Mouse (Mus musculus): ENCODE measurements around the gene Pskh1. TPM values are rescaled to one million over a fixed set of nuclear protein-coding genes. Genes with fewer than 3 reads are reported as not detected.

The Pskh1 gene
- polyA plus RNA-seq, 1 experiment from 2014 or later: 28.7 TPM

- Histone ChIP-seq H3K4me1 (peaks cover 16% of the 10 kb centered on the region), H3K4me2 (peak overlapping the region; percentile 93), H3K4me3 (replicated peaks) (peak overlapping the region; percentile 96), H3K36me3 (0 out of 2 replicates have a peak, but pooled peaks cover 8% of the 10 kb centered on the region), H3K27me3 (replicated peaks) (no peaks in the 10 kb centered on the region), H3K27ac (peak overlapping the region; percentile 87), H3K9ac (peak overlapping the region; percentile 76), H3K9me3 (no peaks in the 10 kb centered on the region)
- ATAC-seq (ENCODE audit: insufficient read depth, low FRiP score, low read depth): no peak
- WGBS: under 1% methylated on average over 33 of the region's 33 CpGs
Measured at GRCm38 (mm10) chr8:105937496-105938305, 37.5 kb downstream of the Pskh1 start.

GRCm38 (mm10) chr8:105938306-105938669, 38.0 kb downstream of the Pskh1 start, which contains the start of gene Psmb10:
Psmb10 (minus strand) TSS chr8:105938444.
- H3K27me3 ChIP-seq (replicated peaks): no peaks in the 10 kb centered on the region
- H3K27ac ChIP-seq: peak within 1 kb of the TSS; percentile 87
- 21% methylated on average over 4 of the region's 4 CpGs for WGBS
- H3K4me2 ChIP-seq: peak within 1 kb of the TSS; percentile 93
- peaks cover 16% of the 10 kb centered on the region for H3K4me1 ChIP-seq
- no peaks in the 10 kb centered on the region for H3K9me3 ChIP-seq
- peak within 1 kb of the TSS; percentile 76 for H3K9ac ChIP-seq
- peak within 1 kb of the TSS; percentile 96 for H3K4me3 ChIP-seq (replicated peaks)
- 0 out of 2 replicates have a peak, but pooled peaks cover 12% of the 10 kb centered on the region for H3K36me3 ChIP-seq
- ATAC-seq (ENCODE audit: insufficient read depth, low FRiP score, low read depth): no peak

GRCm38 (mm10) chr8:105942026-105942425, 41.8 kb downstream of the Pskh1 start:
- H3K4me3 ChIP-seq (replicated peaks): no peak overlapping the region
- no peak overlapping the region for H3K27ac ChIP-seq
- H3K27me3 ChIP-seq (replicated peaks): no peaks in the 10 kb centered on the region
- H3K4me2 ChIP-seq: no peak overlapping the region
- H3K9ac ChIP-seq: no peak overlapping the region
- peaks cover 40% of the 10 kb centered on the region for H3K36me3 ChIP-seq
- 92% methylated on average over 11 of the region's 11 CpGs for WGBS
- no peak for ATAC-seq (ENCODE audit: insufficient read depth, low FRiP score, low read depth)
- H3K9me3 ChIP-seq: no peaks in the 10 kb centered on the region
- H3K4me1 ChIP-seq: peaks cover 8% of the 10 kb centered on the region

- Histone ChIP-seq H3K27ac (no peak overlapping the region), H3K27me3 (replicated peaks) (no peaks in the 10 kb centered on the region), H3K4me2 (no peak overlapping the region), H3K9ac (no peak overlapping the region), H3K4me1 (peaks cover 8% of the 10 kb centered on the region), H3K9me3 (no peaks in the 10 kb centered on the region), H3K4me3 (replicated peaks) (no peak overlapping the region), H3K36me3 (peaks cover 44% of the 10 kb centered on the region)
- WGBS: 94% methylated on average over 5 of the region's 5 CpGs
- ATAC-seq (ENCODE audit: insufficient read depth, low FRiP score, low read depth): no peak
Measured at GRCm38 (mm10) chr8:105942542-105942941, 42.3 kb downstream of the Pskh1 start.

GRCm38 (mm10) chr8:105943321-105943739, 43.1 kb downstream of the Pskh1 start, which contains the start of gene Lcat:
Lcat (minus strand) TSS chr8:105943382.
- Histone ChIP-seq H3K36me3 (peaks cover 52% of the 10 kb centered on the region), H3K4me1 (peaks cover 4% of the 10 kb centered on the region; the same call in 1 of the 2 replicates), H3K9me3 (no peaks in the 10 kb centered on the region), H3K4me2 (no peak within 1 kb of the TSS), H3K27ac (no peak within 1 kb of the TSS), H3K27me3 (replicated peaks) (no peaks in the 10 kb centered on the region), H3K4me3 (replicated peaks) (no peak within 1 kb of the TSS), H3K9ac (no peak within 1 kb of the TSS)
- ATAC-seq (ENCODE audit: insufficient read depth, low FRiP score, low read depth): no peak
- WGBS: 76% methylated on average over 8 of the region's 8 CpGs

- no peaks in the 10 kb centered on the region for H3K9me3 ChIP-seq
- no peak overlapping the region for H3K4me2 ChIP-seq
- no peak overlapping the region for H3K4me3 ChIP-seq (replicated peaks)
- 46% methylated on average over 10 of the region's 10 CpGs for WGBS
- no peak overlapping the region for H3K9ac ChIP-seq
- no peak overlapping the region for H3K27ac ChIP-seq
- 0 out of 2 replicates have a peak, but pooled peaks cover 10% of the 10 kb centered on the region for H3K4me1 ChIP-seq
- H3K27me3 ChIP-seq (replicated peaks): no peaks in the 10 kb centered on the region
- H3K36me3 ChIP-seq: peaks cover 49% of the 10 kb centered on the region
- ATAC-seq (ENCODE audit: insufficient read depth, low FRiP score, low read depth): peak; percentile 19; the same call in 1 of the 2 replicates
Measured at GRCm38 (mm10) chr8:105949350-105949749, 49.1 kb downstream of the Pskh1 start.

- Histone ChIP-seq H3K9me3 (no peaks in the 10 kb centered on the region), H3K9ac (no peak overlapping the region), H3K4me1 (0 out of 2 replicates have a peak, but pooled peaks cover 10% of the 10 kb centered on the region), H3K27me3 (replicated peaks) (no peaks in the 10 kb centered on the region), H3K27ac (no peak overlapping the region), H3K4me3 (replicated peaks) (no peak overlapping the region), H3K36me3 (peaks cover 45% of the 10 kb centered on the region), H3K4me2 (no peak overlapping the region)
- peak; percentile 59 for ATAC-seq (ENCODE audit: insufficient read depth, low FRiP score, low read depth)
- WGBS: 37% methylated on average over 7 of the region's 7 CpGs
Measured at GRCm38 (mm10) chr8:105951057-105951659, 50.9 kb downstream of the Pskh1 start.

GRCm38 (mm10) chr8:105956556-105956955, 56.3 kb downstream of the Pskh1 start:
- Histone ChIP-seq H3K4me3 (replicated peaks) (no peak overlapping the region), H3K36me3 (peaks cover 16% of the 10 kb centered on the region), H3K27ac (no peak overlapping the region), H3K4me2 (no peak overlapping the region), H3K9ac (no peak overlapping the region), H3K27me3 (replicated peaks) (no peaks in the 10 kb centered on the region), H3K4me1 (peaks cover 8% of the 10 kb centered on the region; the same call in 1 of the 2 replicates), H3K9me3 (no peaks in the 10 kb centered on the region)
- 81% methylated on average over 4 of the region's 4 CpGs for WGBS
- no peak for ATAC-seq (ENCODE audit: insufficient read depth, low FRiP score, low read depth)

- Histone ChIP-seq H3K27me3 (replicated peaks) (no peaks in the 10 kb centered on the region), H3K4me3 (replicated peaks) (no peak overlapping the region), H3K36me3 (peaks cover 11% of the 10 kb centered on the region), H3K9ac (no peak overlapping the region), H3K9me3 (no peaks in the 10 kb centered on the region), H3K27ac (no peak overlapping the region), H3K4me1 (peaks cover 9% of the 10 kb centered on the region; the same call in 1 of the 2 replicates), H3K4me2 (no peak overlapping the region)
- WGBS: 63% methylated on average over 2 of the region's 4 CpGs
- no peak for ATAC-seq (ENCODE audit: insufficient read depth, low FRiP score, low read depth)
Measured at GRCm38 (mm10) chr8:105957813-105958212, 57.6 kb downstream of the Pskh1 start.

- no peak overlapping the region for H3K4me2 ChIP-seq
- ATAC-seq (ENCODE audit: insufficient read depth, low FRiP score, low read depth): peak; percentile 32; the same call in 1 of the 2 replicates
- H3K27ac ChIP-seq: no peak overlapping the region
- H3K9me3 ChIP-seq: no peaks in the 10 kb centered on the region
- no peaks in the 10 kb centered on the region for H3K27me3 ChIP-seq (replicated peaks)
- H3K9ac ChIP-seq: no peak overlapping the region
- peaks cover 11% of the 10 kb centered on the region for H3K36me3 ChIP-seq
- 68% methylated on average over 7 of the region's 7 CpGs for WGBS
- peaks cover 15% of the 10 kb centered on the region for H3K4me1 ChIP-seq
- H3K4me3 ChIP-seq (replicated peaks): no peak overlapping the region
Measured at GRCm38 (mm10) chr8:105959350-105959749, 59.1 kb downstream of the Pskh1 start.

GRCm38 (mm10) chr8:105961101-105961500, 60.9 kb downstream of the Pskh1 start:
- WGBS: 77% methylated on average over 14 of the region's 14 CpGs
- Histone ChIP-seq H3K4me3 (replicated peaks) (no peak overlapping the region), H3K9me3 (no peaks in the 10 kb centered on the region), H3K27me3 (replicated peaks) (no peaks in the 10 kb centered on the region), H3K4me1 (peaks cover 21% of the 10 kb centered on the region), H3K4me2 (no peak overlapping the region), H3K36me3 (0 out of 2 replicates have a peak, but pooled peaks cover 3% of the 10 kb centered on the region), H3K27ac (no peak overlapping the region), H3K9ac (no peak overlapping the region)
- ATAC-seq (ENCODE audit: insufficient read depth, low FRiP score, low read depth): no peak

GRCm38 (mm10) chr8:105961536-105961935, 61.3 kb downstream of the Pskh1 start:
- Histone ChIP-seq H3K36me3 (0 out of 2 replicates have a peak, but pooled peaks cover 3% of the 10 kb centered on the region), H3K4me3 (replicated peaks) (no peak overlapping the region), H3K27me3 (replicated peaks) (no peaks in the 10 kb centered on the region), H3K4me1 (peaks cover 23% of the 10 kb centered on the region), H3K9ac (no peak overlapping the region), H3K9me3 (no peaks in the 10 kb centered on the region), H3K27ac (no peak overlapping the region), H3K4me2 (no peak overlapping the region)
- ATAC-seq (ENCODE audit: insufficient read depth, low FRiP score, low read depth): no peak
- 78% methylated on average over 10 of the region's 10 CpGs for WGBS

Data from stomach, embryonic 15.5 days (tissue).